8 mouse cellular contexts compared by ENCODE assay signal in genomic region chr6:4982686-4983162, GRCm38 (mm10).
DNase-seq lines count a peak whose midpoint lies in the region; ATAC-seq and TF ChIP-seq lines count a peak whose summit lies in the region.

No protein-coding gene starts in this region.

- 57% methylated on average over 9 of the region's 9 CpGs for WGBS in heart, embryonic 10.5 days
- 41% methylated on average over 9 of the region's 9 CpGs for WGBS in hindbrain, postnatal 0 days

- peak; percentile 63 for TF ChIP-seq CTCF in hindbrain, postnatal 0 days (IDR thresholded peaks at IDR 0.05; ENCODE audit: low read depth)

- DNase-seq in heart, embryonic 10.5 days (ENCODE audit: low spot score) = no peak
- DNase-seq in heart, adult 9 months (ENCODE audit: low spot score in 2 of 2) = no peak
- DNase-seq in ZHBTc4 (ENCODE audit: low read depth, low spot score) = peak; percentile 90
- peak; percentile 44 for DNase-seq in hindbrain, postnatal 0 days (ENCODE audit: low spot score)
- peak; percentile 73 for DNase-seq in lung, postnatal 10 days
- DNase-seq in gastrocnemius, postnatal 25 days = no peak
- no peak for DNase-seq in gastrocnemius, adult 18-20 months (ENCODE audit: low spot score)

- H3K4me2 ChIP-seq in hindbrain, postnatal 0 days (ENCODE audit: low read depth, low read length) = no peak overlapping the region

- H3K9ac ChIP-seq in hindbrain, postnatal 0 days (replicated peaks; ENCODE audit: low read length) = no peak overlapping the region

- peak overlapping the region; percentile 52; the same call in 1 of the 2 replicates for H3K27ac ChIP-seq in heart, embryonic 10.5 days
- no peak overlapping the region for H3K27ac ChIP-seq in hindbrain, postnatal 0 days

- ATAC-seq in hindbrain, postnatal 0 days = peak; percentile 87
- no peak for ATAC-seq in erythroid progenitor cell, adult 5-6 weeks (replicated peaks; ENCODE audit: low FRiP score, poor library complexity, severe bottlenecking)

- no peak overlapping the region for H3K4me3 ChIP-seq in heart, embryonic 10.5 days
- H3K4me3 ChIP-seq in hindbrain, postnatal 0 days (ENCODE audit: low read length) = no peak overlapping the region

- no peaks in the 10 kb centered on the region for H3K36me3 ChIP-seq in heart, embryonic 10.5 days
- H3K36me3 ChIP-seq in hindbrain, postnatal 0 days (ENCODE audit: insufficient read depth, low read length) = no peaks in the 10 kb centered on the region

- H3K27me3 ChIP-seq in heart, embryonic 10.5 days (ENCODE audit: insufficient read depth, poor library complexity, severe bottlenecking) = no peaks in the 10 kb centered on the region
- H3K27me3 ChIP-seq in hindbrain, postnatal 0 days (ENCODE audit: insufficient read depth, low read length) = no peaks in the 10 kb centered on the region

- peaks cover 11% of the 10 kb centered on the region; the same call in 1 of the 2 replicates for H3K4me1 ChIP-seq in heart, embryonic 10.5 days
- no peaks in the 10 kb centered on the region for H3K4me1 ChIP-seq in hindbrain, postnatal 0 days (ENCODE audit: insufficient read depth, low read length)

- H3K9me3 ChIP-seq in heart, embryonic 10.5 days = no peaks in the 10 kb centered on the region
- no peaks in the 10 kb centered on the region for H3K9me3 ChIP-seq in hindbrain, postnatal 0 days (ENCODE audit: low read length)

Comparison
In these comparisons a context has a peak if more than half of its experiments do, and no peak if none do; other contexts are left out.
1. DNase-seq: peak in ZHBTc4 (single experiment), hindbrain, postnatal 0 days (single experiment) and lung, postnatal 10 days (single experiment); none in heart, embryonic 10.5 days (single experiment), heart, adult 9 months (0 of 2), gastrocnemius, postnatal 25 days (single experiment) and gastrocnemius, adult 18-20 months (single experiment).